Mouse (Mus musculus): ENCODE data around the gene Fut8. TPM values are rescaled to one million over a fixed set of nuclear protein-coding genes. Genes with fewer than 3 reads are reported as not detected.

Gene Fut8
- total and polyA plus RNA-seq, 3 experiments: 60.6 to 124 (median 86.0) TPM

DNA sequence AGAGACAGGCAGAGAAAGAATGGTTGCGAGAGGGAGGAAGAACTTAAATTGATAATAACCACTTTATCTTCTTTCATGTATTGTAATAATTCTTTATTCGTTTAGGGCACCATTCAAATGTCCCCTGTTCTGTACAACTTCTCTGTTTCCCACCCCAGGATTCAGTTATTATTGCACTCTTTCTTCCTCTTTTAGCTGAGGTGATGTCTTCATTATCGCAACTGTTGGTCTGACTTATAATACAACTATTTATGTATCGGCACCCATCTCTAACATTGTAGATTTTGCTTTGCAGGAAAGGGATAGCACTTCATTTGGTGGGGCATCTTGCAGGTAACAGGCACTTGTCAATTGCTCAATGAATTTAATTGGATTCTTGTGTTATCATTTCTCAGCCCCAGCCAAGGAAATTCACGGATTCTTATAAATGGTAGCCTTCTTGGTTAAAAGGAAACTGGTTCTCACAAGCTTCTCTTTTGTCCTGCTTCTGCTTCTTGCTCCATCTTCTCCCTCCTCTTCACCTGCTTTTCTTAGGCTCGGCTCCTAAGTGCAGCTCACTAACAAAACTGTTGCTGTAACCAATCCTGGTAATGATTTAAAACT is 15.6 kb upstream of the Fut8 start:
- Histone ChIP-seq H3K4me3 (replicated peaks in 1 of 3; ENCODE audit: low read depth in 2 of 3, low read length in 2 of 3, poor library complexity in 1 of 3) (no peak overlapping the region), H3K36me3 (replicated peaks in 1 of 2; ENCODE audit: control insufficient read depth in 1 of 2, insufficient read depth in 1 of 2, low read length in 1 of 2) (no peaks in the 10 kb centered on the region), H3K27ac (ENCODE audit: insufficient read depth, low read depth) (no peak overlapping the region), H3K79me2 (replicated peaks; ENCODE audit: control insufficient read depth, extremely low read depth, insufficient read depth, poor library complexity, severe bottlenecking) (no peaks in the 10 kb centered on the region), H3K9me3 (replicated peaks; ENCODE audit: low read length) (no peaks in the 10 kb centered on the region), H3K27me3 (replicated peaks) (no peaks in the 10 kb centered on the region), H3K9ac (ENCODE audit: insufficient read depth, low read depth) (no peak overlapping the region), H3K4me2 (ENCODE audit: insufficient read depth, low read depth, poor library complexity, severe bottlenecking) (no peak overlapping the region), H3K4me1 (ENCODE audit: control insufficient read depth in 1 of 2, insufficient read depth in 2 of 2) (peaks cover 0 to 10% of the 10 kb centered on the region in 2 experiments; a peak in 2 of 4 replicates)
- dilution Hi-C loops (cut with MboI; ENCODE audit: extremely low pct_ligation_motif_present, extremely low pct_unique_long_range_greater_than_20kb, low sequenced_read_pairs) (no loop called here), in situ Hi-C loops (cut with MboI; ENCODE audit: low pct_ligation_motif_present, low pct_unique_long_range_greater_than_20kb, low sequenced_read_pairs) (no loop called here)
- no peak for DNase-seq (ENCODE audit: extremely low read depth)
- TF ChIP-seq E2F4 (IDR thresholded peaks at IDR 0.05; ENCODE audit: insufficient replicate concordance, low read depth, low read length): no peak
- TF ChIP-seq CHD1 (IDR thresholded peaks at IDR 0.05; ENCODE audit: low read depth, low read length): no peak
- TF ChIP-seq ZKSCAN1 (IDR thresholded peaks at IDR 0.05; ENCODE audit: borderline replicate concordance, low read depth, low read length): no peak
- TF ChIP-seq MAZ (IDR thresholded peaks at IDR 0.05; ENCODE audit: low read depth, low read length): no peak
- TF ChIP-seq ETS1 (conservative IDR thresholded peaks at IDR 0.05; ENCODE audit: low read depth, low read length): no peak
- no peak for TF ChIP-seq POLR2A (IDR thresholded peaks at IDR 0.05; ENCODE audit: low read depth, low read length)
- TF ChIP-seq RCOR1 (conservative IDR thresholded peaks at IDR 0.05; ENCODE audit: low read depth, low read length): no peak
- TF ChIP-seq MYC (IDR thresholded peaks at IDR 0.05; ENCODE audit: low read depth, low read length): no peak

- in situ Hi-C loops (cut with MboI; ENCODE audit: low pct_ligation_motif_present, low pct_unique_long_range_greater_than_20kb, low sequenced_read_pairs): no loop called here
- Histone ChIP-seq H3K4me3 (replicated peaks in 1 of 3; ENCODE audit: low read depth in 2 of 3, low read length in 2 of 3, poor library complexity in 1 of 3) (no peak overlapping the region), H3K27me3 (replicated peaks) (no peaks in the 10 kb centered on the region), H3K36me3 (replicated peaks in 1 of 2; ENCODE audit: control insufficient read depth in 1 of 2, insufficient read depth in 1 of 2, low read length in 1 of 2) (no peaks in the 10 kb centered on the region), H3K9ac (ENCODE audit: insufficient read depth, low read depth) (no peak overlapping the region), H3K4me2 (ENCODE audit: insufficient read depth, low read depth, poor library complexity, severe bottlenecking) (no peak overlapping the region), H3K79me2 (replicated peaks; ENCODE audit: control insufficient read depth, extremely low read depth, insufficient read depth, poor library complexity, severe bottlenecking) (no peaks in the 10 kb centered on the region), H3K4me1 (ENCODE audit: control insufficient read depth in 1 of 2, insufficient read depth in 2 of 2) (peaks cover 0 to 10% of the 10 kb centered on the region in 2 experiments; a peak in 2 of 4 replicates), H3K9me3 (replicated peaks; ENCODE audit: low read length) (no peaks in the 10 kb centered on the region), H3K27ac (ENCODE audit: insufficient read depth, low read depth) (no peak overlapping the region)
- TF ChIP-seq MAX (IDR thresholded peaks at IDR 0.05; ENCODE audit: low read length): no peak
- no peak for TF ChIP-seq MXI1 (IDR thresholded peaks at IDR 0.05; ENCODE audit: low read depth, low read length)
- no peak for TF ChIP-seq ELF1 (IDR thresholded peaks at IDR 0.05; ENCODE audit: low read depth, low read length)
- TF ChIP-seq ETS1 (conservative IDR thresholded peaks at IDR 0.05; ENCODE audit: low read depth, low read length): no peak
- no peak for TF ChIP-seq USF1 (IDR thresholded peaks at IDR 0.05; ENCODE audit: low read depth, low read length)
- TF ChIP-seq SMC3 (IDR thresholded peaks at IDR 0.05; ENCODE audit: low read depth, low read length): no peak
- TF ChIP-seq E2F4 (IDR thresholded peaks at IDR 0.05; ENCODE audit: insufficient replicate concordance, low read depth, low read length): no peak
- TF ChIP-seq JUN (IDR thresholded peaks at IDR 0.05; ENCODE audit: insufficient read depth, low read depth, low read length): no peak
- TF ChIP-seq NRF1 (IDR thresholded peaks at IDR 0.05; ENCODE audit: low read depth, low read length): no peak
- TF ChIP-seq KAT2A (IDR thresholded peaks at IDR 0.05; ENCODE audit: insufficient replicate concordance, low read length): no peak
- dilution Hi-C loops (cut with MboI; ENCODE audit: extremely low pct_ligation_motif_present, extremely low pct_unique_long_range_greater_than_20kb, low sequenced_read_pairs): no loop called here
- no peak for DNase-seq (ENCODE audit: extremely low read depth)
Measured at GRCm38 (mm10) chr12:77223595-77223994, 14.3 kb upstream of the Fut8 start.

Data from CH12.LX (cell line).